Mouse (Mus musculus): ENCODE results near the gene Lpo.

Gene Lpo

DNA sequence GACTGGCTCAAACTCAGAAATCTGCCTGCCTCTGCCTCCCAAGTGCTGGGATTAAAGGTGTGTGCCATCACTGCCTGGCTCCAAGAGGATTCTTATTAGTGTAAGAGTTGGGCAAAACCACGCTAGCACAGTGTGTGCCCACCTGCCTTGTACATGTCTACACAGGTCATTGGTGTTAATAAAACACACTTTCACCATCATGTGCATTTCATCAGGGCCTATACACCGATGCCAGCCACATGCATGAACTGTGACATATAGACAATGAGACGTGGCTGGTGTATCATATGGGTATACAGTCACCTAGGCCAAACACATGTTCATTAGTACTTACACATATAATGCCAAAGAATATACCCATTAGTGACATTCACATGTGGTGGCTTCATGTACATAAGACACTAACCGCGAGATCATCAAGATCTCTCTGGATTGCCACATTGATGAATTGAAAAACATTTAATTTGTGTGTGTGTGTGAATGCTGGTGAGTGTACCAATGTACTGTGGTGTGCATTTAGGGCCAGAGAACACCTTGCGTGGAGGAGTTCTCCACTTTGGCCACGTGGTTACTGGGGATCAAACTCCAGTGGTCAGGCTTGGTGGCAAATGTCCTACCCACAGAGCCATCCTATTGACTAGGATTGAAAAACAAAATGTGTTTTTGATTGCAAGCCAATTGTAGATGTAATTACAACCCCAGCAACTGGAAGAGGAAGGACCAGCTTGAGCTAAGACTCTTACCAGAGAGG lies 69.8 kb downstream of the Lpo start:
- no peak for DNase-seq (ENCODE audit: low spot score)

DNA sequence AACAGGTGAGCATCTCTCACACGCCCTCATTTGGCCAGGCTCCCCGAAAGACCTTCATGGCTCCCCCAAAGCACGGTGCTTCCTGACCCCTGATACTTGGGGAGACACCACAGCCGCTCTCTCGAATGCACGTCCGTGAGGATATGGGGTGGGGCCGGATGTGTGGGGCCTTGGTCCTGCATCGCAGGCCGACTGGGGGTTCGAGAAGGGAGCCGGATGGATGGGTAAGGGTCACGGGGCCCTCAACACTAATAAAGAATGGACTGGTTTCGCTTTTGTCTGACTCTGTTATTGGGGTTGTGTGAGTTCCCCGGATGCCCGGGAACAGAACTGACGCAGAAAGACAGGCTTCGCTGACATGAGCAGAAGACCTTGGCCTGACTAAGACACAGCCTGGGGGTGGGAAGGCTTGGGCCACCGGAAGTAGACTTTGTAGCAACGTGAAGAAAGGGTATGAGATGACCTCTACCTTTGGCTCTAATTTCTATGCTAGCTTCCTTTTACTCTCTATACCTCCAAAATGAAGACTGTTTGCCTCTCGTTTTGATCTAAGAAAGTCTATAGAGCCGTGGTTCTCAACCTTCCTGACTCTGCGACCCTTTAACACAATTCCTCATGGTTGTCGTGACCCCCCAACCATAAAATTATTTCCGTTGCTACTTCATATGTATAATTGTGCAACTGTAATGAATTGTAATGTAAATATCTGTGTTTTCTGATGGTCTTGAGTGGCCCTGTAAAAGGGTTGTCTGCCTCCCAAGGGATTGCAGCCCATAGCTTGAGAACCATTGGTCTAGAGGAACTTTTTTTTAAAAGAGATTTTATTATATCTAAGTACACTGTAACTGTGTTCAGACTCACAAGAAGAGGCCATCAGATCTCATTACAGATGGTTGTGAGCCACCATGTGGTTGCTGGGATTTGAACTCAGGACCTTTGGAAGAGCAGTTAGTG lies 70.8 kb downstream of the Lpo start:
- DNase-seq (ENCODE audit: low spot score): no peak

Data from layer of hippocampus, adult 11-12 months (tissue).